Mouse (Mus musculus) MEL (cell line): ENCODE data around the gene Cdyl. TPM values are rescaled to one million over a fixed set of nuclear protein-coding genes. Genes with fewer than 3 reads are reported as not detected.

Source experiments
- DNase-seq: peaks from one replicate; pipeline ENCODE4 v3.0.0; 2011; ENCODE audit warnings: low read depth, low spot score
- H3K27ac ChIP-seq: 2 replicates; pipeline ENCODE4 v1.5.1; 2012; ENCODE audit warnings: low read depth, mild to moderate bottlenecking, control low read depth, low read length, moderate library complexity; ENCODE audit not compliant: control insufficient read depth
- H3K27me3 ChIP-seq, 2 experiments: fragments of 150-350 bp in 1 of 2; sonication (generic) in 1 of 2; 2 replicates each; pipeline ENCODE4 v1.6.1; 2012; ENCODE audit warnings: low read length in 2 of 2, mild to moderate bottlenecking in 2 of 2, improper control_type of control experiment in 1 of 2, moderate library complexity in 1 of 2; ENCODE audit not compliant: insufficient read depth in 2 of 2, control insufficient read depth in 1 of 2
- H3K36me3 ChIP-seq, 2 experiments: 2 replicates each; pipeline ENCODE4 v1.6.1; 2012 to 2014; ENCODE audit warnings: low read length in 2 of 2, improper control_type of control experiment in 1 of 2, inconsistent platforms in 1 of 2, mild to moderate bottlenecking in 1 of 2; ENCODE audit not compliant: insufficient read depth in 2 of 2, control insufficient read depth in 1 of 2
- H3K4me1 ChIP-seq, 2 experiments: fragments of 150-350 bp in 1 of 2; sonication (generic) in 1 of 2; 2 replicates each; pipeline ENCODE4 v1.6.1; 2012; ENCODE audit warnings: low read length in 2 of 2, improper control_type of control experiment in 1 of 2, mild to moderate bottlenecking in 1 of 2; ENCODE audit not compliant: insufficient read depth in 2 of 2, control insufficient read depth in 1 of 2
- H3K4me3 ChIP-seq, 2 experiments: fragments of 150-350 bp in 1 of 2; sonication (generic) in 1 of 2; 2 replicates each; pipeline ENCODE4 v1.5.1; 2012; ENCODE audit warnings: low read depth in 2 of 2, low read length in 2 of 2, mild to moderate bottlenecking in 2 of 2, moderate library complexity in 2 of 2, control low read depth in 1 of 2, improper control_type of control experiment in 1 of 2; ENCODE audit not compliant: control insufficient read depth in 1 of 2, insufficient read depth in 1 of 2
- H3K79me2 ChIP-seq: 2 replicates; pipeline ENCODE4 v1.6.1; 2012; ENCODE audit warnings: mild to moderate bottlenecking, low read length, moderate library complexity; ENCODE audit not compliant: control insufficient read depth, poor library complexity, insufficient read depth
- H3K9ac ChIP-seq: 2 replicates; pipeline ENCODE4 v1.6.1; 2012; ENCODE audit warnings: low read depth, mild to moderate bottlenecking, control low read depth, low read length, moderate library complexity; ENCODE audit not compliant: control insufficient read depth, poor library complexity, severe bottlenecking
- H3K9me3 ChIP-seq: fragments of 150-350 bp; sonication (generic); replicated peaks from 2 replicates; pipeline ENCODE4 v1.6.1; 2012; ENCODE audit warnings: mild to moderate bottlenecking, low read length, improper control_type of control experiment, moderate library complexity; ENCODE audit not compliant: insufficient read depth
- BHLHE40 ChIP-seq: IDR thresholded peaks from 2 replicates; pipeline ENCODE4 v1.6.1; 2012; ENCODE audit warnings: low read depth, mild to moderate bottlenecking, inconsistent platforms, low read length, improper control_type of control experiment, borderline replicate concordance
- CHD1 ChIP-seq: IDR thresholded peaks from 2 replicates; pipeline ENCODE4 v1.6.1; 2012; ENCODE audit warnings: low read depth, mild to moderate bottlenecking, inconsistent platforms, low read length, improper control_type of control experiment
- CHD2 ChIP-seq: IDR thresholded peaks from 2 replicates; pipeline ENCODE4 v1.6.1; 2011; ENCODE audit warnings: low read length, improper control_type of control experiment
- EP300 ChIP-seq, 2 experiments: IDR thresholded peaks; 2 replicates each; pipeline ENCODE4 v1.6.1; 2011; ENCODE audit warnings: improper control_type of control experiment in 2 of 2, low read length in 2 of 2, low read depth in 1 of 2, mild to moderate bottlenecking in 1 of 2
- ETS1 ChIP-seq: IDR thresholded peaks from 2 replicates; pipeline ENCODE4 v1.6.1; 2012; ENCODE audit warnings: low read depth, mild to moderate bottlenecking, inconsistent platforms, low read length, improper control_type of control experiment, moderate library complexity
- HCFC1 ChIP-seq: IDR thresholded peaks from 2 replicates; pipeline ENCODE4 v1.6.1; 2012; ENCODE audit warnings: low read depth, mild to moderate bottlenecking, inconsistent platforms, low read length, improper control_type of control experiment, moderate library complexity
- JUND ChIP-seq: IDR thresholded peaks from 2 replicates; pipeline ENCODE4 v1.6.1; 2011; ENCODE audit warnings: low read depth, mild to moderate bottlenecking, improper control_type of control experiment, low read length
- MAFK ChIP-seq: IDR thresholded peaks from 2 replicates; pipeline ENCODE4 v1.6.1; 2011; ENCODE audit warnings: low read depth, mild to moderate bottlenecking, low read length, improper control_type of control experiment, borderline replicate concordance
- MAX ChIP-seq: IDR thresholded peaks from 2 replicates; pipeline ENCODE4 v1.6.1; 2011; ENCODE audit warnings: low read length, improper control_type of control experiment
- MXI1 ChIP-seq: IDR thresholded peaks from 2 replicates; pipeline ENCODE4 v1.6.1; 2011; ENCODE audit warnings: mild to moderate bottlenecking, low read depth, low read length, improper control_type of control experiment
- MYB ChIP-seq: IDR thresholded peaks from 2 replicates; pipeline ENCODE4 v1.6.1; 2011; ENCODE audit warnings: mild to moderate bottlenecking, low read depth, low read length, improper control_type of control experiment
- MYC ChIP-seq: IDR thresholded peaks from 2 replicates; pipeline ENCODE4 v1.6.1; 2011; ENCODE audit warnings: low read depth, mild to moderate bottlenecking, low read length, improper control_type of control experiment, moderate library complexity
- NELFE ChIP-seq: IDR thresholded peaks from 2 replicates; pipeline ENCODE4 v1.6.1; 2011; ENCODE audit warnings: low read depth, low read length, improper control_type of control experiment
- NRF1 ChIP-seq: IDR thresholded peaks from 2 replicates; pipeline ENCODE4 v1.6.1; 2014; ENCODE audit warnings: low read depth, mild to moderate bottlenecking, inconsistent platforms, low read length, improper control_type of control experiment, moderate library complexity; ENCODE audit not compliant: poor library complexity, insufficient read depth, severe bottlenecking
- POLR2A ChIP-seq, 2 experiments: IDR thresholded peaks; 2 replicates each; pipeline ENCODE4 v1.6.1; 2011 to 2012; ENCODE audit warnings: low read length in 2 of 2, mild to moderate bottlenecking in 2 of 2, control low read depth in 1 of 2, improper control_type of control experiment in 1 of 2, low read depth in 1 of 2, moderate library complexity in 1 of 2; ENCODE audit not compliant: control insufficient read depth in 1 of 2, insufficient read depth in 1 of 2, poor library complexity in 1 of 2
- POLR2AphosphoS2 ChIP-seq: IDR thresholded peaks from 2 replicates; pipeline ENCODE4 v1.6.1; 2011; ENCODE audit warnings: low read length, improper control_type of control experiment
- POLR2AphosphoS5 ChIP-seq: IDR thresholded peaks from 2 replicates; pipeline ENCODE4 v1.6.1; 2012; ENCODE audit warnings: low read depth, borderline replicate concordance, mild to moderate bottlenecking, inconsistent platforms, low read length, moderate library complexity, mixed read lengths
- RCOR1 ChIP-seq: IDR thresholded peaks from 2 replicates; pipeline ENCODE4 v1.6.1; 2012; ENCODE audit warnings: low read depth, mild to moderate bottlenecking, inconsistent platforms, low read length, improper control_type of control experiment
- SIN3A ChIP-seq: IDR thresholded peaks from 2 replicates; pipeline ENCODE4 v1.6.1; 2012; ENCODE audit warnings: low read length, improper control_type of control experiment, inconsistent platforms
- SMC3 ChIP-seq: IDR thresholded peaks from 2 replicates; pipeline ENCODE4 v1.6.1; 2011; ENCODE audit warnings: low read depth, low read length, improper control_type of control experiment
- USF1 ChIP-seq: IDR thresholded peaks from 2 replicates; pipeline ENCODE4 v1.6.1; 2014; ENCODE audit warnings: low read depth, mild to moderate bottlenecking, inconsistent platforms, low read length, improper control_type of control experiment, moderate library complexity
- USF2 ChIP-seq, 2 experiments: IDR thresholded peaks; 2 replicates each; pipeline ENCODE4 v1.6.1; 2011 to 2012; ENCODE audit warnings: improper control_type of control experiment in 2 of 2, low read length in 2 of 2, borderline replicate concordance in 1 of 2, inconsistent platforms in 1 of 2, low read depth in 1 of 2, mild to moderate bottlenecking in 1 of 2; ENCODE audit not compliant: insufficient read depth in 1 of 2
- ZC3H11A ChIP-seq: IDR thresholded peaks from 2 replicates; pipeline ENCODE4 v1.6.1; 2012; ENCODE audit warnings: low read depth, mild to moderate bottlenecking, inconsistent platforms, low read length, improper control_type of control experiment
- ZKSCAN1 ChIP-seq: IDR thresholded peaks from 2 replicates; pipeline ENCODE4 v1.6.1; 2012; ENCODE audit warnings: low read depth, mild to moderate bottlenecking, inconsistent platforms, low read length, improper control_type of control experiment, moderate library complexity
- ZNF384 ChIP-seq: IDR thresholded peaks from 2 replicates; pipeline ENCODE4 v1.6.1; 2012; ENCODE audit warnings: low read depth, mild to moderate bottlenecking, inconsistent platforms, low read length, improper control_type of control experiment
- polyA plus RNA-seq, 2 experiments: library from polyadenylated mRNA; stranded (reverse) in 1 of 2; unstranded in 1 of 2; fragments of >175 nt in 1 of 2; fragments of >200 nt in 1 of 2; gene quantifications; 2 replicates each; pipeline versions ENCODE4 v1.2.1 to v1.2.4; 2012; ENCODE audit warnings: low replicate concordance in 2 of 2, low read depth in 1 of 2; ENCODE audit not compliant: insufficient read length in 2 of 2, insufficient read depth in 1 of 2, missing spikeins in 1 of 2
- total RNA-seq: library from RNA; depleted of rRNA; stranded (reverse); fragments of 300-350 nt; gene quantifications from 2 replicates; pipeline ENCODE4 v1.2.3, GENCODE M21; 2012

Gene Cdyl
- total and polyA plus RNA-seq, 3 experiments = 8.9 to 32.2 TPM; not detected in 1

DNA sequence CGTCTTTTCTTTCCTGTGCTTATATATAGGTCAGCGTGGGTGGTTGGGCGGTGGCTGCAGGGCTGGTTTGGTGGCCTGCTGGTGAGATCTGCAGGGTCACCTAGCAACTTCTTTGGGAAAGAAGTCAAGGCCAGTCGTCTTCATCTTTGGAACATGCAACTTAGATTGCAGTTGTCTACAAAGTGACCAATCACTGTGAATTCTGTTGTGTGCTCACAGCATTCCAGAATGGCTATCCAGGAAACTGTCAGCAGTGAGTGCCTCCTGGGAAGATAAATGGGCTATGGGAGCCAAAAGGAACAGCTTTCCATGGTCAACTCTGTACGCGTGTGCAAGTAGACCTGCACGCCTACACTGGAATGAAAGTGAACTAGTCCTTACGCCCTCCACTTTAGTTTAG lies 26.6 kb downstream of the Cdyl start:
- Histone ChIP-seq H3K27ac (no peak overlapping the region), H3K4me1 (peaks cover 0 to 6% of the 10 kb centered on the region in 2 experiments; a peak in 1 of 4 replicates), H3K27me3 (no peaks in the 10 kb centered on the region), H3K79me2 (no peaks in the 10 kb centered on the region), H3K4me3 (no peak overlapping the region), H3K36me3 (peaks cover 0 to 4% of the 10 kb centered on the region in 2 experiments; a peak in 2 of 4 replicates), H3K9ac (no peak overlapping the region), H3K9me3 (no peaks in the 10 kb centered on the region)
- no peak for DNase-seq
- no peak for TF ChIP-seq CHD1
- no peak for TF ChIP-seq POLR2A (IDR thresholded peaks at IDR 0.05; ENCODE audit: control insufficient read depth in 1 of 2, insufficient read depth in 1 of 2, low read depth in 1 of 2, low read length in 2 of 2, poor library complexity in 1 of 2)
- TF ChIP-seq MYB = no peak
- TF ChIP-seq ETS1 = no peak
- no peak for TF ChIP-seq BHLHE40
- no peak for TF ChIP-seq MAX
- TF ChIP-seq MAFK = no peak
- TF ChIP-seq SMC3 = no peak
- TF ChIP-seq ZNF384 = no peak
- no peak for TF ChIP-seq POLR2AphosphoS2

DNA sequence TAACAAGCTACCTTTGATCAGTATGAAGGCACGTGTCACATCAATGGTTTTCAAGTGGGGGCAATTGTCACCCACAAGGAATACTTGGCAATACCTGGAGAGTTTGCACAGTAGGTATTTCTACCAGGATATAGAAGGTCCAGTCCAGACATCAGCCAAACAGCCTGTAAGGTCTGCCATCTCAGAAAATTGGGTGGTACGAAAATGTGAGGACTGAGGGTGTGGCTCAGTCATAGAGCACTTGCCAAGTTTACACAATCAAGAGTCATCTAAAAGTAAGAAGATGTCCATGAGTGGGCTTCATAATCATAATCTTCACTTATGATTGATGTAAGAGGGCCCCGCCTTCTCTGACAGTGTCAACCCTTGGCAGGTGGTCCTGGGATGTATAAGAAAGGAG lies 29.9 kb downstream of the Cdyl start:
- H3K27ac ChIP-seq = no peak overlapping the region
- H3K9me3 ChIP-seq = no peaks in the 10 kb centered on the region
- H3K79me2 ChIP-seq = no peaks in the 10 kb centered on the region
- no peak for TF ChIP-seq JUND
- TF ChIP-seq ZNF384 = no peak
- TF ChIP-seq CHD1 = no peak
- TF ChIP-seq NRF1 = no peak
- TF ChIP-seq RCOR1 = no peak
- no peak for TF ChIP-seq ZKSCAN1
- TF ChIP-seq USF2 (IDR thresholded peaks at IDR 0.05; ENCODE audit: borderline replicate concordance in 1 of 2, insufficient read depth in 1 of 2, low read depth in 1 of 2, low read length in 2 of 2) = no peak
- TF ChIP-seq POLR2AphosphoS5 = no peak
- TF ChIP-seq MYB = no peak
- TF ChIP-seq NELFE = no peak
- TF ChIP-seq SIN3A = no peak
- TF ChIP-seq ETS1 = no peak
- TF ChIP-seq MXI1 = no peak
- no peak for TF ChIP-seq USF1
- TF ChIP-seq EP300 (IDR thresholded peaks at IDR 0.05; ENCODE audit: low read depth in 1 of 2, low read length in 2 of 2) = no peak
- TF ChIP-seq ZC3H11A = no peak
- TF ChIP-seq POLR2AphosphoS2 = no peak
- TF ChIP-seq CHD2 = no peak
- TF ChIP-seq MYC = no peak
- no peak for TF ChIP-seq HCFC1
- H3K4me1 ChIP-seq = peaks cover 0 to 6% of the 10 kb centered on the region in 2 experiments; a peak in 1 of 4 replicates
- H3K9ac ChIP-seq = no peak overlapping the region
- no peak for DNase-seq
- no peaks in the 10 kb centered on the region for H3K27me3 ChIP-seq
- peaks cover 0 to 4% of the 10 kb centered on the region in 2 experiments; a peak in 2 of 4 replicates for H3K36me3 ChIP-seq
- H3K4me3 ChIP-seq = no peak overlapping the region
